Mouse (Mus musculus) leukemia stem cell, adult 10-12 weeks (primary cell): ENCODE data around the gene Smox. TPM values are rescaled to one million over a fixed set of nuclear protein-coding genes. Genes with fewer than 3 reads are reported as not detected.

Experiments used
- polyA plus RNA-seq: library from polyadenylated mRNA; stranded (reverse); fragments of >175 nt; gene quantifications from 2 replicates; pipeline ENCODE4 v1.2.3, GENCODE M21; 2012; ENCODE audit warnings: low replicate concordance

The Smox gene
- polyA plus RNA-seq, result 139 and 172 TPM in 2 replicates

GRCm38 (mm10) chr2:131491196-131491595 is at the start of gene Smox:
Smox (plus strand) TSS chr2:131491496.

DNA sequence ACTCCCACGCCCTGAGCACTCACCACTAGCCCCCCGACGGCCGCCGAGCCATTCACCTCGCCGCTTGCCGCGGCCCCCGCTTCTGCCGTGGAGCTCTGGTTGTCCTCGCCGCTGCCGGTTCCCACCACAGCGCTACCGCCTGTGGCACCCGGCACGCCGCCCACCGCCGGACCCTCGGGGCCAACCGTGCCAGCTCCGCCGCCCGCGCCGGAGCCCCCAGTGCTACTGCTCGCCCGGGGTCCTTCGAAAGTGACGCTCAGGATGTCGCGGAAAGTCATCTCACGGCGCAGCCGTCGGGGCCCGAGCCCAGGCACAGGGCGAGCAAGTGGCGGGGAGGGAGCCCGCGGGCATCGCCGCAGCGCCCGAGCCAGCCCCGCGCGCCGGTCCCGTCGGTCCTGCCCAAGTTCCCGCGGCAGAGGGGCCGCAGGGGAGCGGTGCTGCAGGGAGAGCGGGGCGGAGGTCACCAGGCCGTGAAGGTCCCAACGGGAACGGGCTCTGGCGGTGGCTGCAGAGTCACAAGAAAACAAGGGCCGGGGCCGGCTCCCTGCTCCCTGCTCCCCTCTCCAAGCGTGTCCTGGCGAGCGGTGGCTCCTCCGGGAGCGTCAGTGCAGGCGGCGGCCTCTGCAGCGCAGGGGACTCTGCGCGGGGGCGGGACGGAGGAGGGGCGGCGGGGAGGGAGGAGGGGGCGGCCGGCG is 70.7 kb downstream of the Smox start, which contains the start of gene Adra1d:
Gene Adra1d, minus strand, starts transcription at position 393 of the 695 bp plus-strand sequence.

Other genes starting within 250 kb of the Smox start
- 9.1 and 12.5 TPM in 2 replicates for gene Pank2, start 229.0 kb upstream of the Smox start, polyA plus RNA-seq
- 0.96 and 1.4 TPM in 2 replicates for gene Rnf24, start 138.6 kb upstream of the Smox start, polyA plus RNA-seq
- gene Adra1d, start 70.8 kb downstream of the Smox start, polyA plus RNA-seq, result 0.30 and 0.60 TPM in 2 replicates